Mouse (Mus musculus): Measurements from ENCODE around the gene Fam114a2. TPM values are rescaled to one million over a fixed set of nuclear protein-coding genes. Genes with fewer than 3 reads are reported as not detected.
A peak's percentile ranks its signal among the peaks of the same experiment; 100 is the strongest.

Fam114a2 gene
- polyA plus RNA-seq, 1 experiment from 2014 or later: 85.9 TPM

DNA sequence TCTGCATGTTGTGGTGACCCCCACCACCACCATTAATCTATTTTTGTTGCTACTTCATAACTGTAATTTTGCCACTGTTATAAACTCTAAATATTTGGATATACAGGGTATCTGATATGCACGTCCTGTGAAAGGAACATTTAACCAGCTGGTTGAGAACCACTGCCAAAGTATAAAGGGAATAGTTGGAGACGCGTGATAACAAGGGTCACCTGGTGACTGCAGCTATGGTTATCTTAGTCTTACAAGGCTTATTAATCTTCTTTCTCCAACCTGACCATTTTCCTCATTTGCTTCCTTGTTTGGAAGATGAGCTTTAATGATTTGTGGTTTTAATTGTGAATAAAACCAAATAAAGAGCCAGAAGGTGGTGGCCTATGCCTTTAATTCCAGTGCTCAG is 5.0 kb upstream of the Fam114a2 start:
- Histone ChIP-seq H3K4me3 (ENCODE audit: low read length) (no peak overlapping the region), H3K9ac (ENCODE audit: low read length) (no peak overlapping the region), H3K36me3 (ENCODE audit: control insufficient read depth, insufficient read depth, low read length) (no peaks in the 10 kb centered on the region), H3K4me1 (replicated peaks; ENCODE audit: control insufficient read depth, insufficient read depth, low read length) (peaks cover 5% of the 10 kb centered on the region; the same call in 1 of the 2 replicates), H3K4me2 (ENCODE audit: low read depth, low read length) (no peak overlapping the region), H3K9me3 (ENCODE audit: control insufficient read depth, low read length) (no peaks in the 10 kb centered on the region), H3K27me3 (ENCODE audit: control insufficient read depth, insufficient read depth, low read depth, low read length) (no peaks in the 10 kb centered on the region), H3K27ac (ENCODE audit: low read length) (no peak overlapping the region)
- no peak for ATAC-seq (ENCODE audit: low read depth)
- WGBS: 81% methylated on average over 3 of the region's 3 CpGs

DNA sequence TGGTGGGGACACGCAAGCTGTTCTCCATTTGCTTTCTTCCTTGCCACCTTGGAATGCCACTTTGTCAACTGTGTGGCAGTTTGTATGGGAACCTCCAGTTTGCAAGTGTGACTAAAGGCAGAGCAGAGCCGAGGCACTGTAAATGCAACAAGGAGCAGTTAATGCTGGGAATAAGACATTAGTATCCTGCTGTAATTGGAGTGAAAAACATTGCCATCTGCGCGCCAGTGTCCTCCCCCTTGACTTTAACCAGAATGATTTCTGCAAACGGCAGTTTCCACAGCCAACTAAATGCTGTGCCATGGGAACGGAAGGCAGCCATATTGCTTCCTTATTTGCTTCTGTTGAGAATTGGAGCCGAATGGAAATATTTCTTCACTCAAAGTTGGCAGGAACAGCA is 3.6 kb upstream of the Fam114a2 start:
- no peak overlapping the region for H3K4me3 ChIP-seq (ENCODE audit: low read length)

DNA sequence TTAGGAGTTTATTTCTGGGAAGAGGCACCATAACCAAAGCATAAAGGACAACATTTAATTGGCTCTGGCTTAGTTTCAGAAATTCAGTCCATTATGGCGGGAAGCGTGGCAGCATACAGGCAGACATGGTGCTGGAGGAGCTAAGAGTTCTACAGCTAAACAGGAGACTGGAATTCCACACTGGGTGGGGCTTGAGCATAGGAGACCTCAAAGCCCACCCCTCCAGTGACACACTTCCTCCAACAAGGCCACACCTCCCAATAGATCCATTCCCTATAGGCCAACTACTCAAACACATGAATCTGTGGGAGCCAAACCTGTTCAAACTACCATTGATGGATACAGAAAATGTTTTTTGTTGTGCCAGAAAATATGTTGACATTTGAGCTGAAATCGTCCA is 2.8 kb upstream of the Fam114a2 start:
- WGBS: 94% methylated on average over 3 of the region's 3 CpGs
- Histone ChIP-seq H3K27ac (ENCODE audit: low read length) (no peak overlapping the region), H3K9ac (ENCODE audit: low read length) (no peak overlapping the region), H3K4me2 (ENCODE audit: low read depth, low read length) (no peak overlapping the region), H3K27me3 (ENCODE audit: control insufficient read depth, insufficient read depth, low read depth, low read length) (no peaks in the 10 kb centered on the region), H3K36me3 (ENCODE audit: control insufficient read depth, insufficient read depth, low read length) (no peaks in the 10 kb centered on the region), H3K4me1 (replicated peaks; ENCODE audit: control insufficient read depth, insufficient read depth, low read length) (peaks cover 12% of the 10 kb centered on the region), H3K4me3 (ENCODE audit: low read length) (no peak overlapping the region), H3K9me3 (ENCODE audit: control insufficient read depth, low read length) (no peaks in the 10 kb centered on the region)
- no peak for ATAC-seq (ENCODE audit: low read depth)

More for the DNA sequence above, 3.6 kb upstream of the Fam114a2 start:
- H3K9ac ChIP-seq (ENCODE audit: low read length): no peak overlapping the region
- H3K36me3 ChIP-seq (ENCODE audit: control insufficient read depth, insufficient read depth, low read length): no peaks in the 10 kb centered on the region
- no peak overlapping the region for H3K4me2 ChIP-seq (ENCODE audit: low read depth, low read length)
- H3K27me3 ChIP-seq (ENCODE audit: control insufficient read depth, insufficient read depth, low read depth, low read length): no peaks in the 10 kb centered on the region
- no peak for ATAC-seq (ENCODE audit: low read depth)
- H3K4me1 ChIP-seq (replicated peaks; ENCODE audit: control insufficient read depth, insufficient read depth, low read length): peaks cover 10% of the 10 kb centered on the region
- H3K27ac ChIP-seq (ENCODE audit: low read length): no peak overlapping the region
- 80% methylated on average over 7 of the region's 7 CpGs for WGBS
- no peaks in the 10 kb centered on the region for H3K9me3 ChIP-seq (ENCODE audit: control insufficient read depth, low read length)

DNA sequence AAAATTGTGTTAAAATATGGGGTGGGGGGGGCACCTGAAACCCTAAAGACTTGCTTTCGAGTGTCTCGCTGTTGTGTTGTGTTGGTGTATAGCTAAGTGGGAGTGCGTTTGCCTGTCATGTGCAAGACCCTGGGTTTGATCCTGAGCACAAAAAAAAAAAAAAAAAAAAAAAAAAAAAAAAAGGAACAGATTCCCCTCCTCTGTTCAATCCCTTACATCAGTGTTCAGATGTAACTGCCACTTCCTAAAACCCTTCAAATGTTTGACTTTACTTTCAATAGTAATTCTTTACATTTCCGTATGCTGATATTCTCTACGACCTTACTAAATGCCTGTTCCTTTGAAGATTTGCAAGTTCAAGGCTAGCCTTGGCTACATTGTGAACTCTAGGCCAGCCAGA is 887 bp upstream of the Fam114a2 start:
- H3K27me3 ChIP-seq (ENCODE audit: control insufficient read depth, insufficient read depth, low read depth, low read length): no peaks in the 10 kb centered on the region
- H3K36me3 ChIP-seq (ENCODE audit: control insufficient read depth, insufficient read depth, low read length): no peaks in the 10 kb centered on the region
- H3K4me3 ChIP-seq (ENCODE audit: low read length): peak overlapping the region; percentile 90
- H3K9me3 ChIP-seq (ENCODE audit: control insufficient read depth, low read length): no peaks in the 10 kb centered on the region
- H3K27ac ChIP-seq (ENCODE audit: low read length): no peak overlapping the region
- ATAC-seq (ENCODE audit: low read depth): no peak
- WGBS: 59% methylated on average over 5 of the region's 5 CpGs
- H3K9ac ChIP-seq (ENCODE audit: low read length): peak overlapping the region; percentile 91
- H3K4me2 ChIP-seq (ENCODE audit: low read depth, low read length): peak overlapping the region; percentile 67
- H3K4me1 ChIP-seq (replicated peaks; ENCODE audit: control insufficient read depth, insufficient read depth, low read length): peaks cover 12% of the 10 kb centered on the region

DNA sequence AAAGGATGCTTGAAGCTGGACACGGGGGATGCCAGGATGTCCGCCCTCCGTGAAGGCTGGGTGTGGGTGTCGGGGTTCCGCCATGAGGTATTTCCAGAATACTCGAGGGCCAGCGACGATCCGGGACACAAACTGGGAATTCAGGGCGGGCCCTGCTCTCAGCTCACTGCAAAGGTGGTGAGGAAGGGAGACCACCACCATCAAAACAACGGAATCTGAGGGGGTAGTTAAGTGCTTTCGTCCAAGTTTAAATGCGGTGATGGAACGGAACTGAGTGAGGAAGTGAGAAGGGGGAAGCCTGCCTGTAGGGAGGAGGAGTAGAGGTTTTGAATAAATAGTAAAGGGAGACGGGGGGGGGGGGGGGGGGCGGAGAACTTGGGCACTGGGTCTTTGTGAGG is 333 bp upstream of the Fam114a2 start:
- peak overlapping the region; percentile 90 for H3K4me3 ChIP-seq (ENCODE audit: low read length)
- H3K9ac ChIP-seq (ENCODE audit: low read length): peak overlapping the region; percentile 91
- peaks cover 12% of the 10 kb centered on the region for H3K4me1 ChIP-seq (replicated peaks; ENCODE audit: control insufficient read depth, insufficient read depth, low read length)
- no peaks in the 10 kb centered on the region for H3K9me3 ChIP-seq (ENCODE audit: control insufficient read depth, low read length)
- H3K4me2 ChIP-seq (ENCODE audit: low read depth, low read length): peak overlapping the region; percentile 67
- H3K27me3 ChIP-seq (ENCODE audit: control insufficient read depth, insufficient read depth, low read depth, low read length): no peaks in the 10 kb centered on the region
- H3K36me3 ChIP-seq (ENCODE audit: control insufficient read depth, insufficient read depth, low read length): no peaks in the 10 kb centered on the region
- H3K27ac ChIP-seq (ENCODE audit: low read length): peak overlapping the region; percentile 86
- 0% methylated on average over 14 of the region's 16 CpGs for WGBS
- ATAC-seq (ENCODE audit: low read depth): peak; percentile 47; the same call in 1 of the 2 replicates

- Histone ChIP-seq H3K27ac (ENCODE audit: low read length) (no peak overlapping the region), H3K4me1 (replicated peaks; ENCODE audit: control insufficient read depth, insufficient read depth, low read length) (peaks cover 12% of the 10 kb centered on the region), H3K36me3 (ENCODE audit: control insufficient read depth, insufficient read depth, low read length) (peaks cover 5% of the 10 kb centered on the region), H3K27me3 (ENCODE audit: control insufficient read depth, insufficient read depth, low read depth, low read length) (no peaks in the 10 kb centered on the region), H3K4me3 (ENCODE audit: low read length) (no peak overlapping the region), H3K4me2 (ENCODE audit: low read depth, low read length) (peak overlapping the region; percentile 67), H3K9me3 (ENCODE audit: control insufficient read depth, low read length) (no peaks in the 10 kb centered on the region), H3K9ac (ENCODE audit: low read length) (no peak overlapping the region)
- ATAC-seq (ENCODE audit: low read depth): no peak
- WGBS: 28% methylated on average over 5 of the region's 5 CpGs
Observed at GRCm38 (mm10) chr11:57516946-57517441, 1.4 kb downstream of the Fam114a2 start.

DNA sequence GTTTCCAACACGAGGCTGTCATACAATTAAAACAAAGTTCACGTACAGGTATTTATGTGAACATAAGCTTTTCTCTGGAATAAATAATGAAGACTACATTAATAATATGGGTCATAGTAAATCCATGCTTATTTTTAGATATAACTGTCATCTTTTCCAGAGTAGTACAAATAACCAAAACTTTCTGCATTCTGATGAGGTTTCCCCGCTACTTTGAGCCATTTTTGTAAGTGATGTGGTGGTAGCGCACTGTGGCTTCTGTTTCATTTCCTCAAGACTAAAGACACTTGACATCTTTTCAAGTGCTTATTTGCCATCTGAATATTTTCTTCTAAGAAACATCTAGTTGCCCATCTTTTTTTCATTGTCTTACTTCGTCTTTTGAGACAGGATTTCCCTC is 3.2 kb downstream of the Fam114a2 start:
- no peak for ATAC-seq (ENCODE audit: low read depth)
- H3K9me3 ChIP-seq (ENCODE audit: control insufficient read depth, low read length): no peaks in the 10 kb centered on the region
- no peak overlapping the region for H3K4me2 ChIP-seq (ENCODE audit: low read depth, low read length)
- peaks cover 12% of the 10 kb centered on the region for H3K4me1 ChIP-seq (replicated peaks; ENCODE audit: control insufficient read depth, insufficient read depth, low read length)
- H3K27ac ChIP-seq (ENCODE audit: low read length): no peak overlapping the region
- no peak overlapping the region for H3K9ac ChIP-seq (ENCODE audit: low read length)
- H3K4me3 ChIP-seq (ENCODE audit: low read length): no peak overlapping the region
- no peaks in the 10 kb centered on the region for H3K27me3 ChIP-seq (ENCODE audit: control insufficient read depth, insufficient read depth, low read depth, low read length)
- peaks cover 18% of the 10 kb centered on the region for H3K36me3 ChIP-seq (ENCODE audit: control insufficient read depth, insufficient read depth, low read length)
- 84% methylated on average over 5 of the region's 5 CpGs for WGBS

DNA sequence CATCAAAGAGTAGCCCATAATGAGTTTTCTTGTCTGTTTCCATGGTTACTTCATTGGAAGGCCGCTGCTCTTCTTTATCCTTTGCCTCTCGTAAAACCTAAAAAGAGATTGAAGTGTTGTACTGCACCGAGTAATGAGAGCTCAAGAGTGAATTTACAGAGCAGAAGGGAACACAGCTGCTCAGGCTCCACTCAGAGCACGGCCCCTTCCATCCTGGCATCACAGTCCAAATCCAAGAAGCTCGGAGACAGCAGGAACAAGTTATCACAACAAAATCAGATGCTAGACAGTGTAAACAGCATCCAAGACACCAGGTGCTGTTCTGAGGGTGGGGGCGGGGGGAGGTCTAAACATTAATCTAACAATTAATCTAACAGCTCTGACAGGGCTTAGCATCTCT is 11.5 kb downstream of the Fam114a2 start:
- ATAC-seq (ENCODE audit: low read depth): no peak
- WGBS: 74% methylated on average over 6 of the region's 6 CpGs
- Histone ChIP-seq H3K4me1 (replicated peaks; ENCODE audit: control insufficient read depth, insufficient read depth, low read length) (no peaks in the 10 kb centered on the region), H3K4me3 (ENCODE audit: low read length) (no peak overlapping the region), H3K4me2 (ENCODE audit: low read depth, low read length) (no peak overlapping the region), H3K36me3 (ENCODE audit: control insufficient read depth, insufficient read depth, low read length) (peaks cover 29% of the 10 kb centered on the region), H3K27ac (ENCODE audit: low read length) (no peak overlapping the region), H3K27me3 (ENCODE audit: control insufficient read depth, insufficient read depth, low read depth, low read length) (no peaks in the 10 kb centered on the region), H3K9ac (ENCODE audit: low read length) (no peak overlapping the region), H3K9me3 (ENCODE audit: control insufficient read depth, low read length) (no peaks in the 10 kb centered on the region)

- WGBS: 88% methylated on average over 5 of the region's 5 CpGs
- Histone ChIP-seq H3K4me3 (ENCODE audit: low read length) (no peak overlapping the region), H3K27me3 (ENCODE audit: control insufficient read depth, insufficient read depth, low read depth, low read length) (no peaks in the 10 kb centered on the region), H3K4me2 (ENCODE audit: low read depth, low read length) (no peak overlapping the region), H3K4me1 (replicated peaks; ENCODE audit: control insufficient read depth, insufficient read depth, low read length) (no peaks in the 10 kb centered on the region), H3K27ac (ENCODE audit: low read length) (no peak overlapping the region), H3K9ac (ENCODE audit: low read length) (no peak overlapping the region), H3K36me3 (ENCODE audit: control insufficient read depth, insufficient read depth, low read length) (peaks cover 19% of the 10 kb centered on the region), H3K9me3 (ENCODE audit: control insufficient read depth, low read length) (no peaks in the 10 kb centered on the region)
- ATAC-seq (ENCODE audit: low read depth): no peak
Observed at GRCm38 (mm10) chr11:57503155-57503554, 15.3 kb downstream of the Fam114a2 start.

DNA sequence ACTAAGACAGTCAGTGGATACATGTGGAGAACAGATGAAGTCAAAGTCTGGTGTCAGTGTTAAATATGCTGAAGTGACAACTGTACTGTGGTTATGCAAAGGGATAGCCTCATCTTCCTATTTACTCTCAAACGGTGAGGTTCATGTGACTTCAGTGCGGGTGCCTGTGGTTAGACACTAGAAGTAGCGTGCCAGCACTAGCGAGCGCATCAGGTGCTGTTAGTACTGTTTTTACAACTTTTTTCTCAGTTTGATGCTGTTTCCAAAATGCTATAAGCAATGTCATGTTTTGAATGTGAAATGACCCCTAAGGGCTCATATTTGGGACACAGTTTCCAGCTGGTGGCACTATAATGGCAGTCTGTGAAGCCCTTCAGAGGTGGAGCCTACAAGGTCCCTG is 20.2 kb downstream of the Fam114a2 start:
- Histone ChIP-seq H3K4me1 (replicated peaks; ENCODE audit: control insufficient read depth, insufficient read depth, low read length) (no peaks in the 10 kb centered on the region), H3K9ac (ENCODE audit: low read length) (no peak overlapping the region), H3K27ac (ENCODE audit: low read length) (no peak overlapping the region), H3K36me3 (ENCODE audit: control insufficient read depth, insufficient read depth, low read length) (peaks cover 28% of the 10 kb centered on the region), H3K4me2 (ENCODE audit: low read depth, low read length) (no peak overlapping the region), H3K4me3 (ENCODE audit: low read length) (no peak overlapping the region), H3K9me3 (ENCODE audit: control insufficient read depth, low read length) (no peaks in the 10 kb centered on the region), H3K27me3 (ENCODE audit: control insufficient read depth, insufficient read depth, low read depth, low read length) (no peaks in the 10 kb centered on the region)
- 91% methylated on average over 5 of the region's 5 CpGs for WGBS
- no peak for ATAC-seq (ENCODE audit: low read depth)
